Mouse (Mus musculus) MEL (cell line): ENCODE data around the gene Srp72.

Source experiments
- CTCF ChIP-seq, 3 experiments: IDR thresholded peaks in 2 of 3; conservative IDR thresholded peaks in 1 of 3; 2 replicates each; pipeline ENCODE4 v1.5.1; 2011 to 2012; ENCODE audit warnings: low read length in 3 of 3, low read depth in 2 of 3, mild to moderate bottlenecking in 2 of 3, improper control_type of control experiment in 1 of 3, inconsistent platforms in 1 of 3, mixed read lengths in 1 of 3, moderate library complexity in 1 of 3; ENCODE audit not compliant: control insufficient read depth in 1 of 3, insufficient read depth in 1 of 3, poor library complexity in 1 of 3, severe bottlenecking in 1 of 3
- USF2 ChIP-seq, 2 experiments: IDR thresholded peaks; 2 replicates each; pipeline ENCODE4 v1.6.1; 2011 to 2012; ENCODE audit warnings: improper control_type of control experiment in 2 of 2, low read length in 2 of 2, borderline replicate concordance in 1 of 2, inconsistent platforms in 1 of 2, low read depth in 1 of 2, mild to moderate bottlenecking in 1 of 2; ENCODE audit not compliant: insufficient read depth in 1 of 2

DNA sequence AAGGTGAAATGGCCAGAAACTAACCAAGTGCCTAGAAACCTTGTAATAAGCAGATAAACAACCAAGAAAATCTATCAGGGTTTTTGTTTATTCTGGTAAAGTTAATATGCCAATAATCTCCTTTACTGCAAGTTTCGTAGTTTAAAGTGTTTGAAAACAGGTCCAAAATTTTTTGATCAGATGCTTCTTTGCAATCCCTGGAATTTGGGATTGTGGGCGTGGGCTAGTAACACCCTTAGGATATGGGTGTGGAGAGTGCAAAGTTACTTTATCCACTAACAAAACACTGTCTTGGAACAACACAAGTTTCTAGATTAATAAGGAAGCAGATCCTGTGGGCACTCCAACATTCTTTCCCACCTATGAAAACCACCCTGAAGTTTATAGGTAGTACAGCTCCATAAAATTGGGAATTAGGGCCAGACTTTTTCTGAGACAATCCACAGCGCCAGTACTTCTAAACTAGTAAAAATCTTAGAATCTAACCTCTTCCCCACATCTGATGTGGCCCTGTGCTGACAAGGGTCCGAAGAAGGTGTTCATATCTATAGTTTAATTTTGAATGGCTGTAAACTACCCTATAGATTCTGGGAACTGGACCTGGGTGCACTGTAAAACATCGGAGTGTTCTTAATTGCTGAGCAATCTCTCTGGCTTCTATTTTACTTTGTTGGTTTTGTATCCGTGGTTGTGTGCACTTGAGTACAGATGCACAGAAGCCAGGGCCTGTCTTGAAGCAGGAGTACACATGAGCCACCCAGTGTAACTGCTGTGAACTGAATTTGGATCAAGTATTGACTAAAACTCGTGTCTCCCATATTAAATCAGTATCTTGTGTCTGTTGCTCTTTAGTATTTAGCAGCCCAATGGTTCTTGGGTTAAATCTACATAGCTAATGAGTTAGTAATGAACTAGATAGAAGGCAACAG lies 22.1 kb upstream of the Srp72 start:
- TF ChIP-seq CTCF (IDR thresholded peaks at IDR 0.05 in 2 of 3, conservative IDR thresholded peaks at IDR 0.05 in 1 of 3; ENCODE audit: control insufficient read depth in 1 of 3, insufficient read depth in 1 of 3, low read depth in 2 of 3, low read length in 3 of 3, poor library complexity in 1 of 3, severe bottlenecking in 1 of 3) (no peak), USF2 (IDR thresholded peaks at IDR 0.05; ENCODE audit: borderline replicate concordance in 1 of 2, insufficient read depth in 1 of 2, low read depth in 1 of 2, low read length in 2 of 2) (no peak)
